Mouse (Mus musculus) heart, postnatal 0 days (tissue): ENCODE measurements around the gene 4930578C19Rik. TPM values are rescaled to one million over a fixed set of nuclear protein-coding genes. Genes with fewer than 3 reads are reported as not detected.

Source experiments
- ATAC-seq: fragments of 200-750 bp; cut with Nextera tagmentation; 2 replicates; pipeline ENCODE4 v1.8.0; 2017; ENCODE audit warnings: low read depth, moderate number of reproducible peaks, moderate library complexity; ENCODE audit not compliant: insufficient read depth
- DNase-seq: peaks from one replicate; pipeline ENCODE4 v3.0.0-alpha.2; 2016; ENCODE audit warnings: low spot score
- H3K27ac ChIP-seq: fragments of 300-500 bp; sonication (generic); 2 replicates; pipeline ENCODE4 v1.5.1; 2014; ENCODE audit warnings: low read depth, mild to moderate bottlenecking
- H3K27me3 ChIP-seq: fragments of 300-500 bp; sonication (generic); 2 replicates; pipeline ENCODE4 v1.6.1; 2014; ENCODE audit warnings: low read length, mixed read lengths; ENCODE audit not compliant: control insufficient read depth, insufficient read depth
- H3K36me3 ChIP-seq: fragments of 300-500 bp; sonication (generic); replicated peaks from 2 replicates; pipeline ENCODE4 v1.6.1; 2014; ENCODE audit warnings: low read length, mixed read lengths; ENCODE audit not compliant: control insufficient read depth, insufficient read depth
- H3K4me1 ChIP-seq: fragments of 300-500 bp; sonication (generic); 2 replicates; pipeline ENCODE4 v1.6.1; 2014; ENCODE audit warnings: antibody characterized with exemption; ENCODE audit not compliant: control insufficient read depth, insufficient read depth
- H3K4me2 ChIP-seq: fragments of 300-500 bp; sonication (generic); 2 replicates; pipeline ENCODE4 v1.6.1; 2014; ENCODE audit warnings: low read depth, mild to moderate bottlenecking, low read length, moderate library complexity
- H3K4me3 ChIP-seq: fragments of 300-500 bp; sonication (generic); 2 replicates; pipeline ENCODE4 v1.5.1; 2014; ENCODE audit warnings: low read depth, low read length
- H3K9ac ChIP-seq: fragments of 300-500 bp; sonication (generic); replicated peaks from 2 replicates; pipeline ENCODE4 v1.6.1; 2014; ENCODE audit warnings: low read depth, low read length, mixed read lengths
- H3K9me3 ChIP-seq: fragments of 300-500 bp; sonication (generic); replicated peaks from 2 replicates; pipeline ENCODE4 v1.6.1; 2016; ENCODE audit warnings: low read length; ENCODE audit not compliant: control insufficient read depth
- CTCF ChIP-seq: IDR thresholded peaks from 2 replicates; pipeline ENCODE4 v1.5.1; 2016; ENCODE audit warnings: antibody characterized with exemption, control low read depth, low read depth
- EP300 ChIP-seq: IDR thresholded peaks from 2 replicates; pipeline ENCODE4 v1.6.1; 2016; ENCODE audit warnings: antibody characterized with exemption, low read depth
- WGBS: fragments of 180-500 bp; shearing (Covaris S2); extraction: QIAGEN DNeasy Blood & Tissue Kit; methylation state at CpG from one replicate; pipeline ENCODE4 v1.1.7; 2014; 5-methylcytosine and 5-hydroxymethylcytosine counted together
- polyA plus RNA-seq: library from polyadenylated mRNA; unstranded; fragments of >200 nt; fragmentation: Nextera tagmentation; extraction: Ambion mirVana; gene quantifications from 2 replicates; pipeline ENCODE4 v1.2.1, GENCODE M21; 2015
- total RNA-seq: library from RNA; depleted of rRNA; stranded (reverse); fragments of >200 nt; gene quantifications from 2 replicates; pipeline ENCODE4 v1.2.3, GENCODE M21; 2014; ENCODE audit warnings: low replicate concordance

Gene 4930578C19Rik
- total and polyA plus RNA-seq, 2 experiments from 2014 or later: 1.6 to 4.2 TPM

DNA sequence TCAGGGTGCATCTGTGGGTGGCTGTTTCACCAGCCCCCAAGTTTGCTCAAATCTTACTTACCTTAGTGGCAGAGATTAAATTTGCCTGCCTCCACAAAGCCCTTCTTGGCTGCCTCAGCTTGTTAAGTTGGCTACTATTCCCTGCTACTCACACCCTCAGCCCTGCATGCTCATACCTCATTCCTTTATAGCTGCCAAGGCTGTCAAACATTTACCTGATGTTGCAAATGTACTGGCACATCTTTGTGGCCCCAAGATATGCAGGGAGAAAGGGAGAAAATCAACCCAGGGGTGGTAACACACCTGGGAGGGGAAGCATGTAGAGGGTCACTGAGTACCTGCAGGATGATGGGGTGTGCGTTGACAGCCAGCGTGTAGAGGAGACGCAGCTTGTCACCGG lies 38.0 kb downstream of the 4930578C19Rik start:
- Histone ChIP-seq H3K4me1 (no peaks in the 10 kb centered on the region), H3K9ac (no peak overlapping the region), H3K4me3 (no peak overlapping the region), H3K9me3 (no peaks in the 10 kb centered on the region), H3K27ac (no peak overlapping the region), H3K4me2 (no peak overlapping the region), H3K27me3 (no peaks in the 10 kb centered on the region), H3K36me3 (no peaks in the 10 kb centered on the region)
- 92% methylated on average over 4 of the region's 4 CpGs for whole genome bisulfite sequencing
- DNase-seq (no peak), ATAC-seq (no peak)
- no peak for TF ChIP-seq EP300

DNA sequence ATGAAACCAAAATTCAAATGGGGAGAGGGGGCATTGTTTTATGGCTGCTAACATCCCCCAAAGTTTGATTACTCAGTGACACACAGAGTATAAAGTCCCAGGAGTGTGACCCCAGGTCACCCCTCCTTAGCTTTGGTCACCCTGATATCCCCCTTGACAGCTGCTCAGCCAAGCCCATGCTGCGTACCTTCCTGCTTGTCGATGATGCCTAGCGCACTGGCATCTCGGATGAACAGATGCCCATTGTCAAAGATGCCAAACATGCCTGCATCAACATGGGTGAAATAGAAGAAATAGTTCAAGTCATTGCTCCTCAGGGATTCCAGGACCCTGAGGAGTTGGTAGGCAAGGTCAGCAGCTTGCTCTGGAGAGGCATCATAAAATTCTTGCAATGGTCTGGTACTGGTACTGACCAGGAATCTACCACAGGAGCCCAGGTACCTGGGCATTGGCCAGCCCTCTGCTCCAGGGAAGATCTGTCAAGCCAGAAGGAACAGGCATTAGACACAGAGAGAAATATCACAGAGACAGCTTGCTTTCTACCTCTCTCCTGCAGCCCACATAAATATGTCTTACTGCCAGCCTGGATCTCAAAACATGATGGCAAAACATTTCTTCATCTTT lies 40.9 kb downstream of the 4930578C19Rik start:
- ATAC-seq: no peak
- TF ChIP-seq EP300: no peak
- TF ChIP-seq CTCF: no peak
- H3K4me2 ChIP-seq: no peak overlapping the region
- no peak overlapping the region for H3K9ac ChIP-seq
- no peaks in the 10 kb centered on the region for H3K9me3 ChIP-seq
- no peak overlapping the region for H3K4me3 ChIP-seq
- no peak for DNase-seq
- 90% methylated on average over 4 of the region's 4 CpGs for WGBS
- no peaks in the 10 kb centered on the region for H3K27me3 ChIP-seq
- H3K27ac ChIP-seq: no peak overlapping the region
- no peaks in the 10 kb centered on the region for H3K4me1 ChIP-seq
- H3K36me3 ChIP-seq: no peaks in the 10 kb centered on the region

DNA sequence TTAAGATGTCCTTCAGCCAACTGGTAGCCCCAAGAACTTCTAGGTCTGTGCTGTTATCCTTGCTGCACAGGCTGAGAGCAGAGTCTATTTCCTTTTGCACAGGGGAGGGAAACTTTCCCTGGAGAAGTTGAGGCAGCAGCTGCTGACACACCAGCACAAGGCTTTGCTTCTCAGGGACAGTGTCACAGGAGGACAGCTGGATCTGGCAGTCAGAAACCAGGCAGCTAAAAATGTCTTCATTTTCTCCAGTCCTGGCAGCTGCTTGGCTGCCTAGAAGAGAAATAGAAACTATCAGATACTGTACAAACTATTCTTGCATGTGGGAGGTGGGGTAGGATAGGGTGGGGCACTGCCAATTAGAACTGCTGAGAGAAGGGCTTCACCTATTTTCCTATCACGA lies 42.2 kb downstream of the 4930578C19Rik start:
- no peaks in the 10 kb centered on the region for H3K4me1 ChIP-seq
- no peaks in the 10 kb centered on the region for H3K9me3 ChIP-seq
- DNase-seq (no peak), ATAC-seq (no peak)
- H3K27me3 ChIP-seq: no peaks in the 10 kb centered on the region
- WGBS: 38% methylated on average over 1 of the region's 1 CpGs
- no peak overlapping the region for H3K9ac ChIP-seq
- H3K36me3 ChIP-seq: no peaks in the 10 kb centered on the region
- H3K27ac ChIP-seq: no peak overlapping the region
- H3K4me3 ChIP-seq: no peak overlapping the region
- H3K4me2 ChIP-seq: no peak overlapping the region
- TF ChIP-seq EP300 (no peak), CTCF (no peak)

DNA sequence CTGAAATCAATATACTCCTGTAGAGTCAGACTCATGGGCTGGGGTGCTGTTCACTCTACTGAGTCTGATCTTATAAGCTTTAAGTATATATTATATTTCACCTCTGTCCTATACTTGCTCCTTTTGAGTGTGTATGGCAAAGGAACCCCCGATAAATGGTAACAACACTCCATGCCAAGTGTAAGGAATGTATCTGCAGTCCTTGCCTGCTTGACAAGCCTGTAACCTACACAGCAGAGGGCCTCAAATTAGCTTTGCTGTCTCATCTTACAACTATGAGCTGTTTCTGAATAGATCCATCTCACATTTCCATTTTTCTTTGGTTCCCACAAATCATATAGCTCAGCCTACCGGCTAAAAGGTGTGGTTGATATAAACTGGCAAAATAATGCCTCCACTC lies 46.6 kb downstream of the 4930578C19Rik start:
- no peaks in the 10 kb centered on the region for H3K27me3 ChIP-seq
- H3K27ac ChIP-seq: no peak overlapping the region
- no peaks in the 10 kb centered on the region for H3K9me3 ChIP-seq
- ATAC-seq (no peak), DNase-seq (no peak)
- H3K36me3 ChIP-seq: no peaks in the 10 kb centered on the region
- no peak for TF ChIP-seq EP300
- TF ChIP-seq CTCF: no peak
- H3K4me2 ChIP-seq: no peak overlapping the region
- no peak overlapping the region for H3K9ac ChIP-seq
- WGBS: 76% methylated on average over 2 of the region's 2 CpGs
- no peak overlapping the region for H3K4me3 ChIP-seq
- H3K4me1 ChIP-seq: no peaks in the 10 kb centered on the region

DNA sequence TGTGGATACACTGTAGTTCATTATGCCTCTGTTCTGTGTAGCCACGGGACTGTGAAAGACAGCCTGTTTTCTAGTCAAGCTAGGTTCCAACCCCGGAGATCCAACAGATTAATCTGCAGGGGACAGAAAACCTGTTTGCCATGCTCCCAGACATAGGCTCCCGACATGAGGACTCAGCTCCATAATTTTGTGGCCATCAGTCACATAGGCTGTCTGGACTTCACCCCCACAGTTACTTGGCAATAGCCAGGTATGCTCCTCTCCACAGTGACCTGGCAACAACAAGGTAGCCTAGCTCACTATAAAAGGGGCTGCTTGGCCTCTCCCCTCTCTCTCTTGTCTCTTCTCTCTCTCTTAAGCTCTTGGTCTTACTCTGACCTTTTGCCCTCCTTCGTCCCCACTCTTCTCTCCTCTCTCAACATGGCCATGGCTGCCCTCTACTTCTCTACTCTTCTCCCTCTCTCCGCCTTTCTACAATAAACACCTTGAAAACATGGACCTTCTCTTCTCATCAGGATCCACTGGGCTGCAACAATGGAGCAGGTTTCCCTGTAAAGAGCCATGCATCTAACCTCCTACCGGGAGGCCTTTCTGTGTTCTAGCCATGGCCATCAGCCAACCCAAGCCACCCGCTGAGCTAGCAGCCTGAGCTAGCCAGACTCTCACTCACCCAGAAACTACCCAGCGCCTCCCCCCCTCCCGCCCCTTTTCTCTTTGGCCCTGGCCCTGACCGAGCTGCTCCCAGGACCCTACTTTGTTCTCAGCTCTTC lies 49.9 kb downstream of the 4930578C19Rik start:
- Histone ChIP-seq H3K4me3 (no peak overlapping the region), H3K27ac (no peak overlapping the region), H3K4me1 (no peaks in the 10 kb centered on the region), H3K9ac (no peak overlapping the region), H3K36me3 (no peaks in the 10 kb centered on the region), H3K4me2 (no peak overlapping the region), H3K9me3 (no peaks in the 10 kb centered on the region), H3K27me3 (no peaks in the 10 kb centered on the region)
- ATAC-seq (no peak), DNase-seq (no peak)
- TF ChIP-seq CTCF: no peak
- TF ChIP-seq EP300: no peak
- 74% methylated on average over 10 of the region's 10 CpGs for WGBS

DNA sequence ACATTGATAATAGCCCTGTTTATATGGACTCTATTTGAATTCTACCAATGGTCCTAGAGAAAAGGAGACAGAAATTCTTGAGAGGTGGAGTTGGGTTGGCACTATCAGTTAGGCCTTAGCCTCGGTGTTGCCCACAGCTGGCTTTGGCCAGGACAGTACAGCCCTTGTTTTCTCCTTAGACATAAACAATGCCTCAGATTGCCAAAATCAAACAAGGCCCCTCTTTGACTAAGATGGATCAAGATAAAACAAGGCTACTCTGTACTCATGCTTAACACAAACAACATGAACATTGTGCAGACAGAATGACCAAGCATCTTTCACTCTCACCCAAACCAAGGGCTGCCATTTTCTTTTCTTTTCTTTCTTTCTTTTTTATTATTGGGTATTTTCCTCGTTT lies 51.6 kb downstream of the 4930578C19Rik start:
- WGBS: 38% methylated on average over 2 of the region's 2 CpGs

More for the DNA sequence above, 51.6 kb downstream of the 4930578C19Rik start:
- Histone ChIP-seq H3K9me3 (no peaks in the 10 kb centered on the region), H3K4me2 (no peak overlapping the region), H3K36me3 (no peaks in the 10 kb centered on the region), H3K27me3 (no peaks in the 10 kb centered on the region), H3K4me1 (no peaks in the 10 kb centered on the region), H3K4me3 (no peak overlapping the region), H3K9ac (no peak overlapping the region), H3K27ac (no peak overlapping the region)
- ATAC-seq (no peak), DNase-seq (no peak)
- TF ChIP-seq CTCF (no peak), EP300 (no peak)
